Comparison of ENCODE assay signal across 8 mouse cellular contexts in genomic region chr8:11312349-11313175, GRCm38 (mm10). TPM values are rescaled to one million over a fixed set of nuclear protein-coding genes. Genes with fewer than 3 reads are reported as not detected.
DNase-seq lines count a peak whose midpoint lies in the region; ATAC-seq and TF ChIP-seq lines count a peak whose summit lies in the region.

Gene Col4a2 (plus strand): TSS chr8:11312805.
Gene Col4a1 (minus strand): TSS chr8:11312826.

- no peak for TF ChIP-seq CTCF in thymus, adult 2 months (IDR thresholded peaks at IDR 0.05; ENCODE audit: borderline replicate concordance, control insufficient read depth, extremely low read depth, insufficient read depth, low read length, poor library complexity)

- H3K4me3 ChIP-seq in thymus, adult 2 months (ENCODE audit: control insufficient read depth, insufficient read depth, low read length) = peak within 1 kb of the TSS; percentile 30
- H3K4me3 ChIP-seq in forebrain, embryonic 14.5 days (ENCODE audit: low read depth, low read length) = peak within 1 kb of the TSS; percentile 58
- H3K4me3 ChIP-seq in heart, embryonic 15.5 days = peak within 1 kb of the TSS; percentile 75
- H3K4me3 ChIP-seq in liver, embryonic 11.5 days (ENCODE audit: low read depth, low read length) = peak within 1 kb of the TSS; percentile 60
- peak within 1 kb of the TSS; percentile 50 for H3K4me3 ChIP-seq in neural tube, embryonic 12.5 days

- peak; percentile 88 for ATAC-seq in forebrain, embryonic 14.5 days
- peak; percentile 83 for ATAC-seq in heart, embryonic 15.5 days (replicated peaks; ENCODE audit: insufficient number of reproducible peaks, insufficient read depth, low FRiP score, low read depth)
- peak; percentile 57; the same call in 1 of the 2 replicates for ATAC-seq in liver, embryonic 11.5 days (replicated peaks; ENCODE audit: low FRiP score)
- peak; percentile 63 for ATAC-seq in neural tube, embryonic 12.5 days (ENCODE audit: low FRiP score, low read depth)

- WGBS in thymus, adult 2 months = 1% methylated on average over 87 of the region's 87 CpGs
- WGBS in forebrain, embryonic 14.5 days = under 1% methylated on average over 85 of the region's 87 CpGs
- WGBS in heart, embryonic 15.5 days = under 1% methylated on average over 78 of the region's 87 CpGs
- WGBS in liver, embryonic 11.5 days = under 1% methylated on average over 83 of the region's 87 CpGs
- under 1% methylated on average over 86 of the region's 87 CpGs for WGBS in neural tube, embryonic 12.5 days

- H3K9me3 ChIP-seq in forebrain, embryonic 14.5 days (replicated peaks; ENCODE audit: control insufficient read depth, low read length) = no peaks in the 10 kb centered on the region
- H3K9me3 ChIP-seq in heart, embryonic 15.5 days (replicated peaks) = no peaks in the 10 kb centered on the region
- H3K9me3 ChIP-seq in liver, embryonic 11.5 days (ENCODE audit: control insufficient read depth, low read length) = no peaks in the 10 kb centered on the region
- no peaks in the 10 kb centered on the region for H3K9me3 ChIP-seq in neural tube, embryonic 12.5 days

- TF ChIP-seq POLR2A in thymus, adult 2 months (IDR thresholded peaks at IDR 0.05; ENCODE audit: control insufficient read depth, extremely low read depth, insufficient read depth, low read length, poor library complexity) = no peak

- no peaks in the 10 kb centered on the region for H3K4me1 ChIP-seq in thymus, adult 2 months (replicated peaks; ENCODE audit: control insufficient read depth, insufficient read depth, low read length)
- H3K4me1 ChIP-seq in forebrain, embryonic 14.5 days (ENCODE audit: control insufficient read depth, insufficient read depth, low read length) = peaks cover 6% of the 10 kb centered on the region
- peaks cover 74% of the 10 kb centered on the region for H3K4me1 ChIP-seq in heart, embryonic 15.5 days (replicated peaks)
- no peaks in the 10 kb centered on the region; the same call in 1 of the 2 replicates for H3K4me1 ChIP-seq in liver, embryonic 11.5 days (replicated peaks; ENCODE audit: control insufficient read depth, insufficient read depth, low read length)
- H3K4me1 ChIP-seq in neural tube, embryonic 12.5 days = peaks cover 24% of the 10 kb centered on the region

- DNase-seq in thymus, adult 2 months = no peak
- DNase-seq in thymus, postnatal 25 days = no peak
- DNase-seq in forebrain, embryonic 14.5 days (ENCODE audit: low spot score) = peak; percentile 76
- peak; percentile 91 for DNase-seq in kidney, postnatal 14 days
- peak; percentile 59 for DNase-seq in liver, embryonic 11.5 days (ENCODE audit: low spot score)
- DNase-seq in urinary bladder, postnatal 10 days (ENCODE audit: low spot score) = peak; percentile 32

- H3K9ac ChIP-seq in forebrain, embryonic 14.5 days (ENCODE audit: low read length) = peak within 1 kb of the TSS; percentile 71
- peak within 1 kb of the TSS; percentile 94 for H3K9ac ChIP-seq in heart, embryonic 15.5 days
- H3K9ac ChIP-seq in liver, embryonic 11.5 days (ENCODE audit: low read depth, low read length) = peak within 1 kb of the TSS; percentile 48
- H3K9ac ChIP-seq in neural tube, embryonic 12.5 days = peak within 1 kb of the TSS; percentile 75

- H3K36me3 ChIP-seq in thymus, adult 2 months (ENCODE audit: control insufficient read depth, insufficient read depth, low read length) = no peaks in the 10 kb centered on the region
- H3K36me3 ChIP-seq in forebrain, embryonic 14.5 days (ENCODE audit: control insufficient read depth, insufficient read depth, low read length) = no peaks in the 10 kb centered on the region
- peaks cover 4% of the 10 kb centered on the region; the same call in 1 of the 2 replicates for H3K36me3 ChIP-seq in heart, embryonic 15.5 days
- no peaks in the 10 kb centered on the region for H3K36me3 ChIP-seq in liver, embryonic 11.5 days (ENCODE audit: control insufficient read depth, insufficient read depth, low read length)
- no peaks in the 10 kb centered on the region for H3K36me3 ChIP-seq in neural tube, embryonic 12.5 days

- no peak within 1 kb of the TSS for H3K27ac ChIP-seq in thymus, adult 2 months (ENCODE audit: control insufficient read depth, insufficient read depth, low read length)
- H3K27ac ChIP-seq in forebrain, embryonic 14.5 days (ENCODE audit: low read depth, low read length) = peak within 1 kb of the TSS; percentile 15; the same call in 1 of the 2 replicates
- H3K27ac ChIP-seq in heart, embryonic 15.5 days = peak within 1 kb of the TSS; percentile 87
- H3K27ac ChIP-seq in liver, embryonic 11.5 days (ENCODE audit: low read depth, low read length) = no peak within 1 kb of the TSS; the same call in 1 of the 2 replicates
- no peak within 1 kb of the TSS for H3K27ac ChIP-seq in neural tube, embryonic 12.5 days

- H3K4me2 ChIP-seq in forebrain, embryonic 14.5 days (ENCODE audit: low read length) = peak within 1 kb of the TSS; percentile 91
- H3K4me2 ChIP-seq in heart, embryonic 15.5 days = peak within 1 kb of the TSS; percentile 69
- peak within 1 kb of the TSS; percentile 72 for H3K4me2 ChIP-seq in liver, embryonic 11.5 days
- peak within 1 kb of the TSS; percentile 90 for H3K4me2 ChIP-seq in neural tube, embryonic 12.5 days (replicated peaks)

- peaks cover 2% of the 10 kb centered on the region; the same call in 1 of the 2 replicates for H3K27me3 ChIP-seq in thymus, adult 2 months (ENCODE audit: control insufficient read depth, insufficient read depth, low read length)
- H3K27me3 ChIP-seq in forebrain, embryonic 14.5 days (replicated peaks; ENCODE audit: control insufficient read depth, insufficient read depth, low read length) = peaks cover 34% of the 10 kb centered on the region
- H3K27me3 ChIP-seq in heart, embryonic 15.5 days = no peaks in the 10 kb centered on the region
- peaks cover 57% of the 10 kb centered on the region for H3K27me3 ChIP-seq in liver, embryonic 11.5 days (replicated peaks; ENCODE audit: control insufficient read depth, insufficient read depth, low read length)
- H3K27me3 ChIP-seq in neural tube, embryonic 12.5 days (replicated peaks) = peaks cover 54% of the 10 kb centered on the region

RNA-seq across cellular contexts. Expression of gene Col4a2, which starts in this region (rescaled TPM):
- 21.8 and 25.7 TPM in 2 replicates for polyA plus RNA-seq in thymus, adult 2 months (2012; rRNA removed)
- 19.1 and 27.1 TPM in 2 replicates for polyA plus RNA-seq in forebrain, embryonic 14.5 days (2014; fragmentation: Nextera tagmentation; extraction: Ambion mirVana)
- polyA plus RNA-seq in heart, embryonic 15.5 days (2015; fragmentation: Nextera tagmentation; extraction: Ambion mirVana) = 89.8 and 106 TPM in 2 replicates
- polyA plus RNA-seq in liver, embryonic 11.5 days (2014; fragmentation: Nextera tagmentation; extraction: Ambion mirVana) = 12.2 and 13.1 TPM in 2 replicates
- 70.7 and 76.7 TPM in 2 replicates for polyA plus RNA-seq in neural tube, embryonic 12.5 days (2016; fragmentation: Nextera tagmentation; extraction: Ambion mirVana)

RNA-seq across cellular contexts. Expression of gene Col4a1, which starts in this region (rescaled TPM):
- polyA plus RNA-seq in thymus, adult 2 months (2012; rRNA removed) = 78.3 and 95.1 TPM in 2 replicates
- 77.9 and 91.4 TPM in 2 replicates for polyA plus RNA-seq in forebrain, embryonic 14.5 days (2014; fragmentation: Nextera tagmentation; extraction: Ambion mirVana)
- 191 and 245 TPM in 2 replicates for polyA plus RNA-seq in heart, embryonic 15.5 days (2015; fragmentation: Nextera tagmentation; extraction: Ambion mirVana)
- polyA plus RNA-seq in liver, embryonic 11.5 days (2014; fragmentation: Nextera tagmentation; extraction: Ambion mirVana) = 40.8 and 45.7 TPM in 2 replicates
- 142 and 154 TPM in 2 replicates for polyA plus RNA-seq in neural tube, embryonic 12.5 days (2016; fragmentation: Nextera tagmentation; extraction: Ambion mirVana)

Comparison
In these comparisons a context has a peak if more than half of its experiments do, and no peak if none do; other contexts are left out.
1. DNase-seq: peak in forebrain, embryonic 14.5 days (single experiment), kidney, postnatal 14 days (single experiment), liver, embryonic 11.5 days (single experiment) and urinary bladder, postnatal 10 days (single experiment); none in thymus, adult 2 months (single experiment) and thymus, postnatal 25 days (single experiment).
2. H3K27ac ChIP-seq: peak in forebrain, embryonic 14.5 days (single experiment) and heart, embryonic 15.5 days (single experiment); none in thymus, adult 2 months (single experiment), liver, embryonic 11.5 days (single experiment) and neural tube, embryonic 12.5 days (single experiment).
3. Peak in every context shown above with its lines, with median percentiles within 50 percentile points of each other: H3K4me3 ChIP-seq, ATAC-seq, H3K4me2 ChIP-seq and H3K9ac ChIP-seq.